Mouse (Mus musculus): Measurements from ENCODE around the gene Gpd2. TPM values are rescaled to one million over a fixed set of nuclear protein-coding genes. Genes with fewer than 3 reads are reported as not detected.

Gpd2 gene
- 40.6 TPM for polyA plus RNA-seq (2014; fragmentation: Illumina TruSeq; extraction: RNeasy Lipid Tissue Mini Kit (QIAGEN cat#74804); ENCODE audit: low read depth, low replicate concordance)

GRCm38 (mm10) chr2:57237475-57237919 lies at the start of gene Gpd2:
Gpd2 (plus strand) TSS chr2:57237635.

Other genes with a start within 250 kb of the Gpd2 start
- 0.93 TPM for gene Nr4a2, start 113.6 kb upstream of the Gpd2 start, polyA plus RNA-seq (2014; fragmentation: Illumina TruSeq; extraction: RNeasy Lipid Tissue Mini Kit (QIAGEN cat#74804); ENCODE audit: low read depth, low replicate concordance)